Mouse (Mus musculus): ENCODE measurements around the gene Zdhhc20. TPM values are rescaled to one million over a fixed set of nuclear protein-coding genes. Genes with fewer than 3 reads are reported as not detected.
"Not testable (repeated sequence)": the region's sequence is repeated elsewhere in the genome, so short reads cannot be mapped to it uniquely, and the experiment has no call there.

Zdhhc20 gene
- total RNA-seq, 4 experiments from 2014 or later = 43.9 to 48.4 (median 46.2) TPM

DNA sequence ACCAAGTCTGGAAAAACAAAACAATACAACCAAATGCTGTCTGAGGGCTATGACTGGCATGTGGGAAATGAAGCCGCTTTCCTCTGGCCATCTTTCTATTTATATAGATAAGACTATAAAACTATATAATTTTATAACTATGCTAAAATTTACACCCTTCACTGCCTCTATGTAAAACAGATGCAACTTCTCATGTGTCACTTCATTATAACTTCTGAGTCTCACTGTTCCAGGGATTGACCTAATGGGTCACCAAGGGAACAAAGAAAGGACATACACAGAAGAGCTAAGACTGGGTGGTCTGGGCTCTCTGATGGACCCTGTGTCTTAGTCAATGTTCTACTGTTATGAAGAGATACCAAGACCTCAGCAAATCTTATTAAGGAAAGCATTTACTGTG is 2.9 kb upstream of the Zdhhc20 start:
- DNase-seq (ENCODE audit: low spot score in 2 of 2) = no peak

GRCm38 (mm10) chr14:57889541-57890010 is 500 bp downstream of the Zdhhc20 start:
- no peak for DNase-seq (ENCODE audit: low spot score in 2 of 2)

GRCm38 (mm10) chr14:57887171-57887570 is 2.9 kb downstream of the Zdhhc20 start:
- no peak for DNase-seq (ENCODE audit: low spot score in 2 of 2)

- no peak for DNase-seq (ENCODE audit: low spot score in 2 of 2)
These were observed 4.0 kb downstream of the Zdhhc20 start for GRCm38 (mm10) chr14:57886032-57886431.

GRCm38 (mm10) chr14:57883341-57883740 is 6.7 kb downstream of the Zdhhc20 start:
- DNase-seq (ENCODE audit: low spot score in 2 of 2) = no peak

DNA sequence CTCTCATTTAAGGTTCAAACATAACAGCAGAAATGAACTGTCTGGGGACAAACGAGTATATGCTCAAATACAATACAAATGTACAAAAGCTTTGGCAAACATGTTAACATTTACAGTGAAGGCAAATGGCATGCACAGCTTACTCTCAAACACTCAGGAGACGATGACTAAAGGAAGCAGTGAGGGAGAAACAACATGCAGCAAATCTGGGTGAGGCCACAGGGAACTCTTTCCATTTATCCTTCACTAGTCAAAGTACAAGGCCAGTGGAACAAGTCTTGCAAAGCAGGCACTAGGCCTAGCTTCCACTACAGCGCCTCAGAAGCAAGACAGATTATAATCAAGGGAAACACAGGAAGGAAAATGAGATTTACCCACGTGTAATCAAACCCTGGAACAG is 7.4 kb downstream of the Zdhhc20 start:
- DNase-seq (ENCODE audit: low spot score in 2 of 2) = no peak

GRCm38 (mm10) chr14:57881793-57882192 is 8.3 kb downstream of the Zdhhc20 start:
- no peak for DNase-seq (ENCODE audit: low spot score in 2 of 2)

- no peak for DNase-seq (ENCODE audit: low spot score in 2 of 2)
These were observed 9.0 kb downstream of the Zdhhc20 start for GRCm38 (mm10) chr14:57881074-57881473.

- DNase-seq (ENCODE audit: low spot score in 2 of 2) = no peak
These were observed 12.2 kb downstream of the Zdhhc20 start for GRCm38 (mm10) chr14:57877921-57878320.

GRCm38 (mm10) chr14:57866676-57867276 is 23.3 kb downstream of the Zdhhc20 start:
- DNase-seq (ENCODE audit: low spot score in 2 of 2) = no peak

GRCm38 (mm10) chr14:57865256-57865655 is 24.8 kb downstream of the Zdhhc20 start:
- DNase-seq (ENCODE audit: low spot score in 2 of 2) = no peak

- DNase-seq (ENCODE audit: low spot score in 2 of 2) = no peak
These were observed 26.9 kb downstream of the Zdhhc20 start for GRCm38 (mm10) chr14:57863129-57863528.

- no peak for DNase-seq (ENCODE audit: low spot score in 2 of 2)
These were observed 28.1 kb downstream of the Zdhhc20 start for GRCm38 (mm10) chr14:57861987-57862412.

DNA sequence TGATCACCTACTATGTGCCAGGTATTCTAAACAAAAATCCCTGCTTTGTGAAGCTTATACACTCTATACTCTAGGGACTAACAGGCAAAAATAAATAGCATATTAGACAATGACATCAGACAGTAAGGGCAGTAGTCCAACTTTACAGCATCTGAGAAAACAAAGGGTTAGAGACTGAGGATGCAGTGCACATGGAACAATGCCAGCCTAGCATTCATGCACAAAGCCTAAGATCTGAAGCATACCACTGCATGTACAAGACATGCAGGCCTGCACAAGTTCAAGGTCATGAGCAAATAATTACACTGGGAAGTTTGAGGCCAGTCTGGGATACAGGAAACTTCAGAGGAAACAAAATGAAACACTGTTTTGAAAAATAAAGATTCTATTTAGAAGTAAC is 30.6 kb downstream of the Zdhhc20 start:
- DNase-seq (ENCODE audit: low spot score in 2 of 2) = no peak

GRCm38 (mm10) chr14:57858601-57859000 is 31.5 kb downstream of the Zdhhc20 start:
- DNase-seq (ENCODE audit: low spot score in 2 of 2) = no peak

DNA sequence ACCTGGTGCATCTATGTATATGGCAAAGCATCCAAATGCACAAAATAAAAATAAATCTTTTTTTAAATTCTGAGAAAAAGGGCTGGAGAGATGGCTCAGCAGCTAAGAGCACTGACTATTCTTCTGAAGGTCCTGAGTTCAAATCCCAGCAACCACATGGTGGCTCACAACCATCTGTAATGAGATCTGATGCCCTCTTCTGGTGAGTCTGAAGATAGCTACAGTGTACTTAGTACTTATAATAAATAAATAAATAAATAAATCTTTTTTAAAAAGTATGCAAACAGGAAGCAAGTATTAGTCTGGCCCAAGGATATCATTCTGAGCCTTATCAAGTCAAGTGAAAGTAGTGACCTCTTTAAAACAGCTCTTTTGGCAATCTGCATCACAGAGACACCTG is 34.0 kb downstream of the Zdhhc20 start:
- DNase-seq (ENCODE audit: low spot score in 2 of 2) = not testable (repeated sequence)

- DNase-seq (ENCODE audit: low spot score in 2 of 2) = no peak
These were observed 37.1 kb downstream of the Zdhhc20 start for GRCm38 (mm10) chr14:57852961-57853360.

GRCm38 (mm10) chr14:57850330-57850729 is 39.7 kb downstream of the Zdhhc20 start:
- no peak for DNase-seq (ENCODE audit: low spot score in 2 of 2)

DNA sequence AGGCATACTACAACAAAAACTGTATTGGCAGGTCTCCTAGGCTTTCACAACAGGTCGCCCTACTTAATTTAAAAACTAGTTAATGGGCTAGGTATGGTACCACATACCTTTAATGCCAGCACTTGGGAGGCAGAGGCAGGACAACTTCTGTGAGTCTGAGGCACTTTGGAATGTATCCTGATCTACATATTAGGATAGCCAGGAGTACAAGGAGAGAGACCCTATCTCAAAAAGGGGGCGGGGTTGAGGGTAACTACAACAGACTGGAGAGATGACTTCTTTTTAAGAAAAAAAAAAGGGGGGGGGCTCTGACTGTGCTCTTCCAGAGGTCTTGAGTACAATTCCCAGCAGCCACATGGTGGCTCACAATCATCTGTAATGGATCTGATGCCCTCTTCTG is 41.4 kb downstream of the Zdhhc20 start:
- DNase-seq (ENCODE audit: low spot score in 2 of 2) = no peak

- DNase-seq (ENCODE audit: low spot score in 2 of 2) = not testable (repeated sequence)
These were observed 42.0 kb downstream of the Zdhhc20 start for GRCm38 (mm10) chr14:57848061-57848460.

GRCm38 (mm10) chr14:57844535-57844934 is 45.5 kb downstream of the Zdhhc20 start:
- no peak for DNase-seq (ENCODE audit: low spot score in 2 of 2)

DNA sequence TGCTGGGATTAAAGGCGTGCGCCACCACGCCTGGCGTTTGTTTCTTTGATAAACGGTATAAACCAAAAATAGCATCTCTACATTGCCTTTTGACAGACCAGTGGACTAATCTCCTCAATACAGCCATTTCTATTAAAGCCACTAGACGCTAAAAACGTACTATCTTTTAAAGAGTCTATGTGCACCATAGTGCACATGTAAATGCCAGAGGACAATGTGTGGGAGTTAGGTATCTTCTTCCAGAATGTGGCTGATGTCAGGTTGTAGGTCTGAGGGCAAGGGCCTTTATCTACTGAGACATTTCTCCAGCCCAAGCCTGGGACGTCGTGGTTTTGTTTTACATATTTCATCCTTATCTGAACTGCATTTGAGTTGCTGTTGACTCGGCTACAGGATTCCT is 54.9 kb downstream of the Zdhhc20 start:
- DNase-seq (ENCODE audit: low spot score in 2 of 2) = no peak

GRCm38 (mm10) chr14:57833526-57833925 is 56.5 kb downstream of the Zdhhc20 start:
- DNase-seq (ENCODE audit: low spot score in 2 of 2) = no peak

GRCm38 (mm10) chr14:57827284-57827683 is 62.8 kb downstream of the Zdhhc20 start:
- DNase-seq (ENCODE audit: low spot score in 2 of 2) = no peak
